Mouse (Mus musculus) forelimb bud, embryonic 11.5 days (tissue): ENCODE results near the gene Myrfl.

ENCODE experiments used
- DNase-seq: peaks from one replicate; pipeline ENCODE4 v3.0.0-alpha.2; 2012; ENCODE audit warnings: low read depth, low spot score

Myrfl gene

GRCm38 (mm10) chr10:116913647-116914273 is 17.0 kb upstream of the Myrfl start:
- DNase-seq, result no peak

DNA sequence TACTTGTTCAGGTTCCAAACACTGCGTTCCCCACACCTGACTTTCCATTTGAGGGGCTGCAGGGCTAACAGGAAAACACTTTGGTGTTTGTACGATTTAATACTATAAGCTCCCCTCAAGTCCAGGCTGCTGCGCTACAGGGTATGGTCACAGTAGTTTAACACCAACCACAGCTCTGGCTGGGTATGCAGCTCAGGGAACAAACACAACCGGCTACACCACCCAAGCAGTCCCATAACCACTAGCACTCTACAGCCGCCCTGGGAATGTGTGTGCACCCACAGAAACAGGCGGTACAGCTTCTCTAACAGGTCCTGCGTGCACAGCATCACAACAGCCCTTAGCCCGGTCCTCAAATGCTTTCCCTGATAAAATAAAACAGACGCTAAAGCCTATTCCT is 16.1 kb upstream of the Myrfl start:
- no peak for DNase-seq

DNA sequence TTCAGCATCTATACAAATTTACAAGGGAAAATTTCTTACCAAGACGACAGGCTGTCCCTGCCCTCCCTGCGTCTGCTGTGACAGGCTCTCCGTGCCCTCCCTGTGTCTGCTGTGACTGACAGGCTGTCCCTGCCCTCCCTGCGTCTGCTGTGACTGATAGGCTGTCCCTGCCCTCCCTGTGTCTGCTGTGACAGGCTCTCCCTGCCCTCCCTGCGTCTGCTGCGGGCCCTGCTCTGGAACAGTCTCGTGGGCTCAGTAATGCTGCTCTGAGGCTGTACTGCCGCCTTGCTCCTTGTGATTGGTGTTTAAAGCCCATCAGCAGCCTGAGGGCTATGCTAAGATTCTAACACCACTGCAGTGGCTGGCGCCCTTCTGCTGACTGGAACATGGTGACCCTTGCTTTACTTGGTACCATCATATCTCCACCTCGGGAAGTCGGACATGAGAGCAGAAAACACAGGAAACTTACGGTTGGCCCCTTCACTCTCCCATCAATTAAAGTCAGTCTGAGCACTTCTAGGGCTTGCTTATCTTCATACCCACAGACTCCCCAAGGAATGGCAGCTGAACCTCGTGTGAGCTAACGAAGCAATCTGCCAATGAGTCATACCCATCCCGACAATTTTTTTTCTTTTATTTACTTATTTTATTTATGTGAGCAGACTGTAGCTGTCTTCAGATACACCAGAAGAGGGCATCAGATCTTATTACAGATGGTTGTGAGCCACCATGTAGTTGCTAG is 12.4 kb upstream of the Myrfl start:
- no peak for DNase-seq

DNA sequence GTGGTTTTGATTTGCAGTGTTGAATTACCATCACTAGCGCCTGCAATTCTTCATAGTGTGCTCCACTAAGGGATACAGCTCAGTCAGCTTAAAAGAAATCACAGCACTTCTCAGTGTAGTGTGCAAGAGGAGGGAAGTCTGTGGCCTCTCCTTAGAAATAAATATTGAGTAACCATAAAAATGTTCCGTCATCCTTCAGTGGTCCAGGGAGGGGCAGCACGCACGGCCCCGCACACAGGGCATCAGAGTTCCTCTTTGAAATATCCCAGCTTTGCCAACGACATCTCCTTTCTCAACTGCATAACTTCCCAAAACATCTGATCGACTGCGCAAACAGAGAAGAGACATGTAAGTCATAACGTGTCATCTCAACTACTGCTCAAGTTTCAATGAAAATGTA is 10.1 kb upstream of the Myrfl start:
- no peak for DNase-seq

DNA sequence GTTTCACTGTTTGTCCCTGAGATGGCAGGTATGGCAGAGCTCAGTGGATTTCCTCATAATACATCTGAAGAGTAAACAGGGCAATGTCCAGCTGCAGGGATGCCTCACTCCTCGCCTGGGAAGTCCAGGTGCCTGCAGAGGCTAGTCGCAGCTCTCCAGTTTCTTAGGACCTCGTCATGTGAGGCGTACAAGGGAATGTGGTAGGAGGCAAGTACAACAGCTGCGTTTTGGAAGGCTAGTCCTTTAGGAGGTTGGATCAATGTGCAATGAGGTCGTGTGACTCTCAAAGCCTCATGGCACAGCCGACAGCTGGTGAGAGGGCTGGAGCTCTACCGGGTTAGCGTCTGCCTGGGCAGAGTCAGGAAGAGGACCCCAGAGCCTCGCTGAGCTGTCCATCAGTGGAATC is 7.8 kb upstream of the Myrfl start:
- no peak for DNase-seq

DNA sequence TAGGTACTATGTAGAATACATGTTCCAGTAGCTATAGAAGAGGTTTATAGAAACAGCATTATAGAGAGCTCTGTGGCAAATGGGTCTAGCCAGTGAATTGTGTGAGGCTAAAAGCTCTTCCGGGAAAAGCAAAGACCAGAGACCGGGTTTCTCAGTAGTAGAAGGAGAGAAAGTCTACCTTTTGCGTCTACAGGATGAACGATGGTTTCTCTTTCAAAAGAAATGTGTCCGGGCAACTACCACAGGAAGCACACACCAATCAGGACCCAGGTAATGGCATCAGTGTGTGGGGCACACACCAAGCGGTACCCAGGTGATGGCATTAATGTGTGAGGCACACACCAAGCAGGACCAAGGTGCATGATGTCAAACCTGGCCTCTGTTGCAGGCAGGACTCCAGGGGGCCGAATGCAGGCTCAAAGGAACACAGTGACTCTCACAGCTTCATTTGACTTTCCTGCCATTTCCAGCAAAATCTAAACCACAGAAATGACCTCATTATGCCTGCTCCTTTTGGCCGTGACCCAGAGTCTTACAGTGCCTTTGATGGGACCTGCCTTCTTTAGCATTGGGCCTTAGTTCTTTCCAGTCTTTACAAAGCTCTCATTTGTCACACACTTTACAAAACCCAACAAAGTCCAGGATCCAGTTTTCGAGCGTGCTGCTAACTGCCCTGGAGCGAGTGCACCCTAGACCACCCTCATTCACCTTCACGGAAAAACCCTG is 1.4 kb downstream of the Myrfl start:
- no peak for DNase-seq

DNA sequence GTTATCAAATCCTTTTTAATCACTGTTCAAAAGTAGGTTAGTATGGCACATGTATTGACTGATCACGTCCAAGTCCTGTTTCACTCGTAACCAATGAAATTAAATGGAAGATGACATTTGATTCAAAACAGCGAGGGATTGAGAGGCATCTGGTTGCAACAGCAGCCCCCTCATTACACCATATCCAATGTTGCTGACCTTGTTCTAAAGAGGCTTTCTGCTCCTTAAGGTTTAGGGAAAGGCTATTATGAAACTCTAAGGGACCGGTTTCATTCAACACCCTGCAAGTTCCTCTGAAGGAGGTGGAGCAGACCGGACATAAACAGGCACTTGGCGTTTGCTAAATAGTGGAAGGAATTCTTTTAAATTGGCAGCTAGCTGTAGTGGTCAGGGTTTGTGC is 2.2 kb downstream of the Myrfl start:
- no peak for DNase-seq

GRCm38 (mm10) chr10:116893753-116894152 is 3.0 kb downstream of the Myrfl start:
- DNase-seq, result no peak

GRCm38 (mm10) chr10:116890587-116890986 is 6.1 kb downstream of the Myrfl start:
- DNase-seq, result no peak

- no peak for DNase-seq
Observed at GRCm38 (mm10) chr10:116884552-116884951, 12.2 kb downstream of the Myrfl start.

- no peak for DNase-seq
Observed at GRCm38 (mm10) chr10:116883531-116883930, 13.2 kb downstream of the Myrfl start.

DNA sequence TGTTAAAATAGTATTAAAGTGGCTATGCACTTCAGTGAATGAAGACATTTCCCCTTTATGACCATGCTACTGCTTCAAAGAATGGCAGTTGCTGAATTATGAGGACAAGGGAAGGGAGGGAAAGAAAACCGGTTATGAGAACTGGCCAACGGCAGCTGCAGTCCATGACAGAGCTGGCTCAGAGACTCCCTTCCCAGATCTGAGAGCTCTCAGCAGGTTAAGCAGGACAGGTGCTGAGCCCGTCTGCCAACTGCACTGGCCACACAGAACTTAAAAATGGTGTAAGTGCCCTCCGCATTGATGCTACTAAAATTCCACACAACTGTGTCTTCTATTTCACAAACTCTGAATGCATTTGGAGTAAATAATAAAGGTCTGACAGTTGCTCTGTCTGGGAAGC is 19.3 kb downstream of the Myrfl start:
- DNase-seq, result no peak

GRCm38 (mm10) chr10:116874490-116874889 is 22.2 kb downstream of the Myrfl start:
- no peak for DNase-seq

DNA sequence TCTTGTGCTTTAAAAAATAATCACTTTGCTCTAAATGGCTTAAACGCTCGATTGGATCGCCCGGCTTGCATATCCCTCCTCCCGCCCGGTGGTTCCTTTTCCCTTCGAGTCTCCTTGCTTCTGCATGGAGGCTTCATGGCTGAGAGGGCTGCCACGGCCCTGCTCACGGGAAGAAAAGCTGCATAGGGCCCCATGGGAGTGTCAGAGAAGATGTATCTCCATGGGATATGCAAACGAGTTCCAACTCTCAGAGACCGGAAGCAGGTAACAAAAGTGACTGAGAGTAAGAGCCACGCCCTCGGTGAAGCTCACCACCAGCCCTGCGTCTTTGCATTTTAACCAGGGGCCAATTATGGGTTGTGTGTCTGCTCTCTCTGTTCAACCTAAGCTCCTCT is 24.7 kb downstream of the Myrfl start:
- no peak for DNase-seq

GRCm38 (mm10) chr10:116871329-116872015 is 25.2 kb downstream of the Myrfl start:
- DNase-seq, result no peak

- DNase-seq, result no peak
Observed at GRCm38 (mm10) chr10:116870819-116871218, 25.9 kb downstream of the Myrfl start.

DNA sequence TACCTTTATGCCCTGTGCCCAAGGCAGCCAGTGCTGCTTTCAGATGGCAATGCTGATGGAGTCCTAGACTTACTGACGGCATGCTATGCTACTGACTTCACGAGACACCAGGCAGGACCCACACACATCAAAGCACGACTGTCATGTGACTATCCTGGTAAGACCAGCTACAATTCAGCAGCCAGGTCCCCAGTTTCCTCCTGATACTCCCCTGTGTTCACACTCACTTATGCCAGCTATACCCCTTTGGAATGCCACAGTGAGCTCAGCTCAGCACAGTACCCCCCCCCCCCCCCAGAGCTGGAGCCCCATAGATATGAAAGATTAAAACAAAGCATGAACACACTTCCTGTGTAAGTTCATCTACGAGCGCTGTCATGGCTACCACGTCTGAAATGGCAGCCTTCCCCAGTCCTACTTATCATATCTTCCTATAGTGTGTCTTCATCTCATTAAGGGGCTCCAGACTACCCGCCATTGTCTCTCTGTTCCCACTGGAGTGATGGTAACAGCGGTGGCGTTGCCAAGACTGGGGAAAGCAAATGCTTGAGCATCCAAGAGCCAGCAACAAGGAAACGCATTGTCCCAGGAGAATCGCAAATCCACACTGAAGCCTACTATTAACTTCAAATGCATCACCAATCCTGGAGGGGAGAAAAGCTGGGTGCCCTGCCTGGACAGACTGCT is 43.4 kb downstream of the Myrfl start:
- DNase-seq, result no peak

DNA sequence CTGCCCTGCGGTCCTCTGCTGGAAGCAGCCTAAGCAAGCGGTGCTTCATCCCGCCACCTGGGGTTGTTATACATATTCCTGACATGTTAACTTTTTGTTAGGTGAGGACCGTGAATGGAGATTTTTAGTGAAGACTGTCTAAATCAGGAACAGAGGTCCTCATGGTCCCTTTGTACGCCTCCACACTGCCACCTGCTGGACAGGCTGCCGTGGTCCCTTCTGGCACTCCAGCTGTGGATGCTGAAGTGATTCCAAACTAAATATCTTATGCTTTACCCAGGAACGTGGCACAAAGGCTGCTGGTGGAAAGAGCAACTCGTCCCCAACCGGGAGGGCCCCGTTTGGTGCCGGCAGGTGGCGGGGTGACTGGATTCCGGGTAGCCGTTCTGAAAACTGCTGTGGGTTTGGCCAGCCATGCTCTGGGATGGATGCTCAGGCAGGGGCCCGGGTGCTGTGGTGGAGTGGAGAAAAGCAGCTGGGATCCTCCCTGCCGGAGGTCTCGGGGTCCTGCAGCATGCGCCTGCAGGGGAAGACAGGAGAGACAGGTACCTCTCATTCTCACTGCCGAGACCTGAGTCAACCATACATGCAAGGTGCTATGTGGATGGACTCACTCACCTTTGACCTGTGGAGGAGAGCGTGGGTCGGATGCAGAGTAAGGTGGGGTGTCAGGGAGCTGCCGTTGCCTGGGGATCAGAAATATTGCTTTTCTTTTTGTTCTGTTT is 47.8 kb downstream of the Myrfl start:
- DNase-seq, result peak; percentile 88

DNA sequence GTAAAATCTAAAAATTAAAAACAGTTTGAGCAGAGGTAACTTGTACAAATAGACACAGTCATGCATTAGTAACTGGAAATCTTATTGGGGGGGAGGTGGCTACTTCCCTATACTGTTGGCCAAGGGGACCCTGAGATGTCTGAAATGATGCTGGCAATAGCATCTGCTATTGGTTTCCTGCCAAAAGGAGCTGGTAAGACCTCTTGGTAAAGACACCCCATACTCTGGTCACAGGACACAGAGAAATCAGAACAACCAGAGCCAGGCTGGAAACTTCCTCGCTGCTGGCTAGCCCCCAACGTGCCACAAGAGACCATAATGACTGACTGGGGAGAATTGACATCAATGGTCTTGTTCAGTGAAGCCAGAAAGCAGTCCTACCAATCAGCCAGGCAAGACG is 55.2 kb downstream of the Myrfl start:
- DNase-seq, result no peak

DNA sequence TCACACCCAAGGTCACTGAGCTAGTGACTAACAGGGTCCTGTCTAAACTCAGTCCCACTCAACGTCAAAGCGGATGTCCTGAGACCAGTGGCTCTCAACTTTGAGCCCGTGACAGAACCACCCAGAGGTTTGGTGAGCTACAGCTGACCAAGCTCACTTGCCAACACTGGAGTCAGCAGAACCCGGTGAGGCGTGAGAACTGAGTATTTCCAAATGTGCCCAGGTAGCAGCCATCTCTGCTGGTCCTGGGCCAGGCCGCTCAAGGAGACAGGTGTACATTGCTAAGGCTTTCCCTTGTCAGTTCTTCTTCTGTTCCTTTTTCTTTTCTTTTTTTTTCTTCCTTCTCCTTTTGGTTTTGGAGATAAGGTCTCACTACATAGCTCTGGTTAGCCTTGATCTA is 66.0 kb downstream of the Myrfl start:
- DNase-seq, result no peak

DNA sequence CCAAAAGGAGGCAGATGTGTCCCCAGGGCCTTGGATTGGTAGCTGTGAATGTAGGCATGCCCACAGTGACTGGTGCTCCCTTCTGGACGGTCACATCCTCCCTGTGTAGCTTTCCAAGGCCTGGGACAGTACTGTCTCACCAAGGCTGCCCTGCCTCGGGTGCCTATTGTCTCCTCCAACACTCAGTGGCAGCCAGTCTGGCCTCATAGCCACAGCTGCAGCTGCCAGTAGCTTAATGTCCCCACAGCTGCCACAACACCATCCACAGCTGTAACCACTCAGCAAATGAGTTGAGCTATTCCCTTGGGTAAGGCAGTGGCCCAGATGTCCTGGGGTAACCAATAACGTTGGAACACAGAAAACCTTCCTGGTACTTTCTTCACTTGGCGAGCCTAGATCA is 68.6 kb downstream of the Myrfl start:
- peak; percentile 58 for DNase-seq
